Mouse (Mus musculus) lung, adult 2 months (tissue): Measurements from ENCODE around the gene L1td1.

Experiments
- CTCF ChIP-seq: fragments of 200-500 bp; IDR thresholded peaks from 2 replicates; pipeline ENCODE4 v1.5.1; 2011; ENCODE audit warnings: mild to moderate bottlenecking, low read length, control low read depth; ENCODE audit not compliant: insufficient read depth
- POLR2A ChIP-seq: fragments of 200-500 bp; IDR thresholded peaks from 2 replicates; pipeline ENCODE4 v1.6.1; 2011; ENCODE audit warnings: low read depth, mild to moderate bottlenecking, control low read depth, low read length, borderline replicate concordance; ENCODE audit errors: extremely low read depth

- no peak for TF ChIP-seq CTCF
- no peak for TF ChIP-seq POLR2A
These were observed 1.1 kb upstream of the L1td1 start for GRCm38 (mm10) chr4:98725439-98725838.
